Mouse (Mus musculus) ovary, postnatal 14 days (tissue): ENCODE data around the gene Olfr970.
"Not testable (repeated sequence)": the region's sequence is repeated elsewhere in the genome, so short reads cannot be mapped to it uniquely, and the experiment has no call there.

Source experiments
- DNase-seq: peaks from one replicate; pipeline ENCODE4 v3.0.0; 2022; ENCODE audit warnings: low spot score

The Olfr970 gene

GRCm38 (mm10) chr9:39808560-39808959 lies at the start of gene Olfr970:
Olfr970 (plus strand) TSS chr9:39808860.
- no peak for DNase-seq

- no peak for DNase-seq
Observed at GRCm38 (mm10) chr9:39783153-39783552, 25.5 kb upstream of the Olfr970 start, which contains the start of gene Olfr968. Olfr968 (minus strand) TSS chr9:39783253.

GRCm38 (mm10) chr9:39790558-39790957 lies 18.1 kb upstream of the Olfr970 start, which contains the start of gene Olfr969:
Olfr969 (plus strand) TSS chr9:39790945.
- DNase-seq, result no peak

- DNase-seq, result not testable (repeated sequence)
Observed at GRCm38 (mm10) chr9:39836576-39836975, 27.9 kb downstream of the Olfr970 start, which contains the start of gene Olfr971. Olfr971 (plus strand) TSS chr9:39836876.

GRCm38 (mm10) chr9:39866122-39866521 lies 57.5 kb downstream of the Olfr970 start, which contains the start of gene Olfr972:
Olfr972 (plus strand) TSS chr9:39866422.
- DNase-seq, result no peak
